Mouse (Mus musculus) forebrain, embryonic 15.5 days (tissue): ENCODE data around the gene Neurl2. TPM values are rescaled to one million over a fixed set of nuclear protein-coding genes. Genes with fewer than 3 reads are reported as not detected.

ENCODE experiments used
- polyA plus RNA-seq: library from polyadenylated mRNA; unstranded; fragments of >200 nt; fragmentation: Nextera tagmentation; extraction: Ambion mirVana; gene quantifications from 2 replicates; pipeline ENCODE4 v1.2.1, GENCODE M21; 2015

Neurl2 gene
- polyA plus RNA-seq, 1 experiment from 2014 or later, result 6.5 TPM

Other genes starting within 250 kb of the Neurl2 start
- not detected in 2 replicates for gene Wfdc6a, start 248.0 kb downstream of the Neurl2 start, polyA plus RNA-seq
- not detected in 2 replicates for gene Eppin, start 239.9 kb downstream of the Neurl2 start, polyA plus RNA-seq
- not detected in 2 replicates for gene Wfdc6b, start 219.9 kb downstream of the Neurl2 start, polyA plus RNA-seq
- not detected in 2 replicates for gene Wfdc8, start 219.8 kb downstream of the Neurl2 start, polyA plus RNA-seq
- gene Wfdc16, start 194.7 kb downstream of the Neurl2 start, polyA plus RNA-seq, result not detected in 2 replicates
- not detected in 2 replicates for gene Wfdc10, start 177.4 kb downstream of the Neurl2 start, polyA plus RNA-seq
- not detected in 2 replicates for gene Wfdc9, start 176.9 kb downstream of the Neurl2 start, polyA plus RNA-seq
- gene Wfdc11, start 159.4 kb downstream of the Neurl2 start, polyA plus RNA-seq, result not detected in 2 replicates
- gene Wfdc13, start 148.3 kb downstream of the Neurl2 start, polyA plus RNA-seq, result not detected in 2 replicates
- gene Spint4, start 135.0 kb downstream of the Neurl2 start, polyA plus RNA-seq, result not detected in 2 replicates
- gene Spint5, start 118.2 kb downstream of the Neurl2 start, polyA plus RNA-seq, result not detected in 2 replicates
- 1.1 and 1.7 TPM in 2 replicates for gene Wfdc3, start 87.5 kb downstream of the Neurl2 start, polyA plus RNA-seq
- gene Dnttip1, start 87.5 kb downstream of the Neurl2 start, polyA plus RNA-seq, result 73.9 and 74.9 TPM in 2 replicates
- 199 and 232 TPM in 2 replicates for gene Ube2c, start 63.6 kb downstream of the Neurl2 start, polyA plus RNA-seq
- 0.45 and 0.60 TPM in 2 replicates for gene Tnnc2, start 53.5 kb downstream of the Neurl2 start, polyA plus RNA-seq
- gene Snx21, start 47.6 kb downstream of the Neurl2 start, polyA plus RNA-seq, result 24.6 and 29.8 TPM in 2 replicates
- gene Acot8, start 28.6 kb downstream of the Neurl2 start, polyA plus RNA-seq, result 17.1 and 17.2 TPM in 2 replicates
- gene Zswim3, start 28.4 kb downstream of the Neurl2 start, polyA plus RNA-seq, result 13.9 and 14.5 TPM in 2 replicates
- 22.8 TPM in 2 replicates for gene Zswim1, start 10.8 kb downstream of the Neurl2 start, polyA plus RNA-seq
- gene Spata25, start 4.9 kb downstream of the Neurl2 start, polyA plus RNA-seq, result not detected in 2 replicates
- 97.7 and 98.4 TPM in 2 replicates for gene Ctsa, start 583 bp downstream of the Neurl2 start, polyA plus RNA-seq
- gene Pltp, start 24.3 kb upstream of the Neurl2 start, polyA plus RNA-seq, result 45.3 and 50.7 TPM in 2 replicates
- 94.8 and 101 TPM in 2 replicates for gene Pcif1, start 45.8 kb upstream of the Neurl2 start, polyA plus RNA-seq
- gene Zfp335, start 78.3 kb upstream of the Neurl2 start, polyA plus RNA-seq, result 15.7 and 16.7 TPM in 2 replicates
- 17.9 and 19.5 TPM in 2 replicates for gene Mmp9, start 107.3 kb upstream of the Neurl2 start, polyA plus RNA-seq
- 16.2 and 17.2 TPM in 2 replicates for gene Slc12a5, start 127.3 kb upstream of the Neurl2 start, polyA plus RNA-seq
- gene Ncoa5, start 201.4 kb upstream of the Neurl2 start, polyA plus RNA-seq, result 131 and 137 TPM in 2 replicates
- 4.8 and 5.8 TPM in 2 replicates for gene Cd40, start 222.2 kb upstream of the Neurl2 start, polyA plus RNA-seq